Mouse (Mus musculus): Measurements from ENCODE around the gene Ppp6r3. TPM values are rescaled to one million over a fixed set of nuclear protein-coding genes. Genes with fewer than 3 reads are reported as not detected.

Gene Ppp6r3
- polyA plus RNA-seq, 1 experiment = 28.8 TPM

DNA sequence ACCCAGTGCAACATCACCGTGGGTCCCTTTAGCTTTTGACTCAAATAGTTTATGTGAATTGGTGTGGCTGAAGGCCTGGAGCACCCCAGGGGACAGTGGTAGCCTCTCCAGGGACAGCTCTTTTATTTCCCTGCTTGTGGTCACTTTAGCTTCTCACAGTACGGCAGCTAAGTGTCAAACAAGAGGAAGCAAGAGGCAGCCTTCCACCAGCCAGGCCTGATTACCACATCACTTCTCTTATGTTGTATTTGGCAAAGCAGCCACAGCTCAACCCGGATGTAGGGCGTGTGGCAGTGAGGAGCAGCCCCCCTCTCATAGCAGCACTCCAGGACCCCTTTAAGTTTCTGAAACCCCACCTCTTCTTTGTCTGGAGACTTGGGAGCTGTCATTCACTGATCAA, 152.6 kb downstream of the Ppp6r3 start:
- H3K4me3 ChIP-seq (ENCODE audit: control insufficient read depth, low read depth, low read length) = no peak overlapping the region
- no peak overlapping the region for H3K27ac ChIP-seq (ENCODE audit: control insufficient read depth, insufficient read depth, low read depth, low read length)
- TF ChIP-seq POLR2A (IDR thresholded peaks at IDR 0.05; ENCODE audit: control insufficient read depth, low read depth, low read length) (no peak), CTCF (IDR thresholded peaks at IDR 0.05; ENCODE audit: control insufficient read depth, insufficient read depth, insufficient replicate concordance, low read depth, low read length) (no peak)
- H3K27me3 ChIP-seq (ENCODE audit: control insufficient read depth, insufficient read depth, low read length) = no peaks in the 10 kb centered on the region
- H3K4me1 ChIP-seq (ENCODE audit: control insufficient read depth, insufficient read depth, low read length) = no peaks in the 10 kb centered on the region
- H3K36me3 ChIP-seq (ENCODE audit: control insufficient read depth, insufficient read depth, low read length) = no peaks in the 10 kb centered on the region

DNA sequence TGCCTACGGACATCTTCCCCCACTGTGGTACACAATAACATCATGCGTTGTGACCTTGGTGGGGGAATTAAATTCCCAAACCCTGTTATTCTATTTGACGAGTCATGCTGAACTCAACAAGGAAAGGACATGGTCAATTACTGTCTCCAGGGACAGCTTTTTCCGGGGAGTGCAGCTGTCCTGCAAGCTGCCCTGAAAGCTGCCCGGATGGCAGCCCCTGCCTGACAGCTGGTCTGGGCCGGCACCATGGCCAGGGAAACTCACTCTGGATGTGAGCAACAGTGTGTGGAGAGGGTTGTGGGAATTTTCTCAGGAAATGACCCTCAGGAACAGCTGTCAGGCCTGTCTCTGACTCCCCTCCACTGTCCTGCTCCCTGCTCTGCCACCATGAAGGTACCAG, 153.1 kb downstream of the Ppp6r3 start:
- Histone ChIP-seq H3K36me3 (ENCODE audit: control insufficient read depth, insufficient read depth, low read length) (no peaks in the 10 kb centered on the region), H3K4me3 (ENCODE audit: control insufficient read depth, low read depth, low read length) (no peak overlapping the region), H3K27ac (ENCODE audit: control insufficient read depth, insufficient read depth, low read depth, low read length) (no peak overlapping the region), H3K4me1 (ENCODE audit: control insufficient read depth, insufficient read depth, low read length) (no peaks in the 10 kb centered on the region), H3K27me3 (ENCODE audit: control insufficient read depth, insufficient read depth, low read length) (no peaks in the 10 kb centered on the region)
- no peak for TF ChIP-seq CTCF (IDR thresholded peaks at IDR 0.05; ENCODE audit: control insufficient read depth, insufficient read depth, insufficient replicate concordance, low read depth, low read length)
- TF ChIP-seq POLR2A (IDR thresholded peaks at IDR 0.05; ENCODE audit: control insufficient read depth, low read depth, low read length) = no peak

DNA sequence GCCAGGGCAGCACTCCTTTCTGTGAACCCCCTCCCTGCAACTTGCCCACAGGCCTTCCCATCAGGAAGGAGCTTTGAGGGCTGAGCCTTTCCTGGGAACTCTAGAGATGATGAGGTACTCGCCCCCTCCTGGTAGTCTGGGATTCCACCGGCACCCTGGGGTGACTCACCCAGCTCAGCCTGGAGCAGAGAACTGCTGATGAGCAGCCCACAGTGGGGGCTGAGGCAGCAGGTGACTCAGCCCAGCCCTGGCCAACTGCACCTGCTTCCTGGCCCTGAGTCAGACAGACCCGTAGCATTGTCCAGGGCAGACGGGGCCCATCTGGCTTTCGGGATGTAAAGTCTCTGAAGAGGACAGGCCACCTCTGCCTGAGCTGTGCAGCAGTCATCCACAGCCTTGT, 156.3 kb downstream of the Ppp6r3 start:
- TF ChIP-seq POLR2A (IDR thresholded peaks at IDR 0.05; ENCODE audit: control insufficient read depth, low read depth, low read length) (no peak), CTCF (IDR thresholded peaks at IDR 0.05; ENCODE audit: control insufficient read depth, insufficient read depth, insufficient replicate concordance, low read depth, low read length) (no peak)
- no peaks in the 10 kb centered on the region for H3K27me3 ChIP-seq (ENCODE audit: control insufficient read depth, insufficient read depth, low read length)
- H3K27ac ChIP-seq (ENCODE audit: control insufficient read depth, insufficient read depth, low read depth, low read length) = no peak overlapping the region
- H3K4me1 ChIP-seq (ENCODE audit: control insufficient read depth, insufficient read depth, low read length) = peaks cover 4% of the 10 kb centered on the region; the same call in 1 of the 2 replicates
- H3K4me3 ChIP-seq (ENCODE audit: control insufficient read depth, low read depth, low read length) = no peak overlapping the region
- no peaks in the 10 kb centered on the region for H3K36me3 ChIP-seq (ENCODE audit: control insufficient read depth, insufficient read depth, low read length)

DNA sequence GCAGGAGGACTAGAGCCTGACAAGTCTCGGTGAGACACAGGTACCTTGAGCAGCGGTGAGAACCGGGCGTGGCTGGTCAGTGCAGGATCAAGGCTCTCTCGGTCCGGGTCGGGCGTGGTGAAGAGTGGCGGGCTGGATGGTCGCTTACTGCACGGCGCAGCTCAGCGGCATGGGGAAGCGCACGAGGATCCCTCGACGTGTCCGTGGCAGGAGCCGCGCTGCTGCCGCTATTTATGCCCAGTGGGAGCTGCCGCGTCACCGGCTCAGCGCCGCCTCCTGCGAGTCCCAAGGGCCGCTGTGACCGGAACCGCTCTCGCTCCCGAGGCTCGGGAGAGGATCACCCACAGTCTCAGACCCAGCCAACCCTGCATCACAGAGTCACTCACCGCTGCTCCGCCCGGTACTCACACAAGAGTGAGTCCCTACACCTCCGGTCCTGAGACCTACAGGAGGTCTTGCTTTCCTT, 161.2 kb downstream of the Ppp6r3 start, which contains the start of gene Gal:
Gene Gal, minus strand, starts transcription at position 277 of the 466 bp plus-strand sequence.
- no peak within 1 kb of the TSS for H3K27ac ChIP-seq (ENCODE audit: control insufficient read depth, insufficient read depth, low read depth, low read length)
- H3K4me1 ChIP-seq (ENCODE audit: control insufficient read depth, insufficient read depth, low read length) = peaks cover 9% of the 10 kb centered on the region; the same call in 1 of the 2 replicates
- H3K4me3 ChIP-seq (ENCODE audit: control insufficient read depth, low read depth, low read length) = peak within 1 kb of the TSS; percentile 6
- H3K27me3 ChIP-seq (ENCODE audit: control insufficient read depth, insufficient read depth, low read length) = no peaks in the 10 kb centered on the region
- no peak for TF ChIP-seq CTCF (IDR thresholded peaks at IDR 0.05; ENCODE audit: control insufficient read depth, insufficient read depth, insufficient replicate concordance, low read depth, low read length)
- TF ChIP-seq POLR2A (IDR thresholded peaks at IDR 0.05; ENCODE audit: control insufficient read depth, low read depth, low read length) = no peak
- H3K36me3 ChIP-seq (ENCODE audit: control insufficient read depth, insufficient read depth, low read length) = no peaks in the 10 kb centered on the region; the same call in 1 of the 2 replicates

DNA sequence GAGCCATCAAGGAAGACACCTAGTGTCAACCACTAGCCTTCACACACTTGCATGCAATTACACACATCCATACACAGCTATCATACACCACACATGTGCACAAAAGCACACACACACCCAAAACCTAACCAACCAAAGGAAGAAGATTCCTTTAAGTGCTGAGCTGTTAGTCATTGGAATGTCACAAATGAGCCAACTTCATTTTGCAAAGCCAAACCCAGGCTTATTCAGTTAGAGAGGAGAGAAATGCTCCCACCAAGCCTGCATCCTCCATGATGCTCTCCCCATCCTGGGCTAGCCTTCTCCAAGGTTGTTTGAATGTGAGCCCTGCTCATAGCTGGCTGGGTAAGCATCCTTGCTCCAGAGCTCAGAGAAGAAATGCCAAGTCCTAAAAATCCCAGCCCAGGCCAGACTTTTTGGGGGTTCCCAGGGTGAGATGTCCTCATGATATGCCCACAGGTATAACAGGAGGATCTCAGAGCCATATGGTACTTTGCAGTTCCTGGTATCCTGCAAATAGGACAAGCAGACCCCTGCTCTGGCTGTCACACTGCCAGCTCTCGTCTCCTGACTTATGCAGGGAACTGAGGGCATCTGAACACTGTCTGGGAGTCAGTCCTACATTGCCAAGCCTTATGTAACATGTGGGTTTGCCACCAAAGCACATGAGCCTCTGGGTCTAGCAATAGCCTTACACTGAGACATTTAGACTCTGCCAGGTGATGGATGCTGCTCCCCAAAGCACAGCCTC, 169.8 kb downstream of the Ppp6r3 start:
- TF ChIP-seq CTCF (IDR thresholded peaks at IDR 0.05; ENCODE audit: control insufficient read depth, insufficient read depth, insufficient replicate concordance, low read depth, low read length) (no peak), POLR2A (IDR thresholded peaks at IDR 0.05; ENCODE audit: control insufficient read depth, low read depth, low read length) (no peak)
- Histone ChIP-seq H3K4me3 (ENCODE audit: control insufficient read depth, low read depth, low read length) (no peak overlapping the region), H3K4me1 (ENCODE audit: control insufficient read depth, insufficient read depth, low read length) (no peaks in the 10 kb centered on the region), H3K36me3 (ENCODE audit: control insufficient read depth, insufficient read depth, low read length) (peaks cover 3% of the 10 kb centered on the region), H3K27me3 (ENCODE audit: control insufficient read depth, insufficient read depth, low read length) (no peaks in the 10 kb centered on the region), H3K27ac (ENCODE audit: control insufficient read depth, insufficient read depth, low read depth, low read length) (no peak overlapping the region)

Other genes with a start within 250 kb of the Ppp6r3 start
- gene Tesmin, start 186.9 kb downstream of the Ppp6r3 start, polyA plus RNA-seq (2012; rRNA removed) = 134 and 150 TPM in 2 replicates
- 0.72 and 0.90 TPM in 2 replicates for gene Gal, start 161.2 kb downstream of the Ppp6r3 start, polyA plus RNA-seq (2012; rRNA removed)
- 24.9 and 25.3 TPM in 2 replicates for gene Lrp5, start 110.8 kb upstream of the Ppp6r3 start, polyA plus RNA-seq (2012; rRNA removed)
- gene 1810055G02Rik, start 132.5 kb upstream of the Ppp6r3 start, polyA plus RNA-seq (2012; rRNA removed) = 319 and 328 TPM in 2 replicates
- 5.1 and 7.4 TPM in 2 replicates for gene Kmt5b, start 191.7 kb upstream of the Ppp6r3 start, polyA plus RNA-seq (2012; rRNA removed)

All from testis, adult 2 months (tissue).